Mouse (Mus musculus): ENCODE results near the gene Gpd1.

DNA sequence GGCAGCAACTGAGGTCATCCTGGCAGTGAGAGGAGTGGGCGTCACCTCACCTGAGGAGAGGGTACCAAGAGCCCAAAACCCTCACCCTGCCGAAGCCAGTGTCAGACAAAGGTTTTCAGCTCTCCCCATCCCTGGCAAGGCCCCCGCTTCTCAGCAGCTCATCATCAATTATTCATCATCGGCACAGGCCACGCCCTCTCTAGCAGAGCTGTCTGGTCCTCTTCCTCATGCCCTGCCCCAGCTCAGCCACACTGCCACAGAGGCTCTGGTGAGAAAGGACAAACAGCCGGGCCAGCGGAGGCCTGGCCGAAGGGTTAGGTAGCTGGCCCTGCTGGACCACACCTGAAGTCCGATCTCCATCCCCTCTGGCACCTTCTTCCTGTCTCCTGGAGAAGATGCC is 25.3 kb upstream of the Gpd1 start:
- TF ChIP-seq CTCF (IDR thresholded peaks at IDR 0.05; ENCODE audit: low read depth) (no peak), EP300 (IDR thresholded peaks at IDR 0.05; ENCODE audit: low read depth) (no peak)
